Mouse (Mus musculus): Measurements from ENCODE around the gene Tbc1d10b. TPM values are rescaled to one million over a fixed set of nuclear protein-coding genes. Genes with fewer than 3 reads are reported as not detected.

Tbc1d10b gene
- 17.3 and 19.1 TPM in 2 replicates for polyA plus RNA-seq (2015; fragmentation: Nextera tagmentation; extraction: Ambion mirVana)

GRCm38 (mm10) chr7:127208295-127208552 lies at the start of gene Tbc1d10b:
Gene Tbc1d10b (minus strand): TSS chr7:127208468.

GRCm38 (mm10) chr7:127243870-127244657 lies 35.8 kb upstream of the Tbc1d10b start, which contains the start of gene Zfp771:
Gene Zfp771 (plus strand): TSS chr7:127244274.

GRCm38 (mm10) chr7:127232622-127233367 lies 24.5 kb upstream of the Tbc1d10b start, which contains the start of the genes Zfp553 and Sept1:
Gene Zfp553 (plus strand): TSS chr7:127233061.
Gene Sept1 (minus strand): TSS chr7:127233130.

GRCm38 (mm10) chr7:127208553-127209438 lies 528 bp upstream of the Tbc1d10b start, which contains the start of gene Mylpf:
Gene Mylpf (plus strand): TSS chr7:127208890.

GRCm38 (mm10) chr7:127195544-127196295 lies 12.5 kb downstream of the Tbc1d10b start, which contains the start of gene Cd2bp2:
Gene Cd2bp2 (minus strand): TSS chr7:127196050.

Other genes starting within 250 kb of the Tbc1d10b start
- gene Cdipt, start 232.6 kb downstream of the Tbc1d10b start, polyA plus RNA-seq (2015; fragmentation: Nextera tagmentation; extraction: Ambion mirVana) = 45.2 and 57.4 TPM in 2 replicates
- gene Cdiptos, start 232.4 kb downstream of the Tbc1d10b start, polyA plus RNA-seq (2015; fragmentation: Nextera tagmentation; extraction: Ambion mirVana) = 1.2 and 1.6 TPM in 2 replicates
- gene Mvp, start 193.8 kb downstream of the Tbc1d10b start, polyA plus RNA-seq (2015; fragmentation: Nextera tagmentation; extraction: Ambion mirVana) = 13.8 and 18.8 TPM in 2 replicates
- gene Pagr1b, start 192.0 kb downstream of the Tbc1d10b start, polyA plus RNA-seq (2015; fragmentation: Nextera tagmentation; extraction: Ambion mirVana) = not detected in 2 replicates
- gene Pagr1a, start 191.1 kb downstream of the Tbc1d10b start, polyA plus RNA-seq (2015; fragmentation: Nextera tagmentation; extraction: Ambion mirVana) = 37.2 and 37.9 TPM in 2 replicates
- gene Gm42742, start 187.4 kb downstream of the Tbc1d10b start, polyA plus RNA-seq (2015; fragmentation: Nextera tagmentation; extraction: Ambion mirVana) = 9.2 and 17.4 TPM in 2 replicates
- gene Prrt2, start 187.3 kb downstream of the Tbc1d10b start, polyA plus RNA-seq (2015; fragmentation: Nextera tagmentation; extraction: Ambion mirVana) = 3.0 and 4.0 TPM in 2 replicates
- 21.3 and 26.0 TPM in 2 replicates for gene Maz, start 181.4 kb downstream of the Tbc1d10b start, polyA plus RNA-seq (2015; fragmentation: Nextera tagmentation; extraction: Ambion mirVana)
- gene Kif22, start 166.0 kb downstream of the Tbc1d10b start, polyA plus RNA-seq (2015; fragmentation: Nextera tagmentation; extraction: Ambion mirVana) = 20.9 and 23.2 TPM in 2 replicates
- not detected in 2 replicates for gene Zg16, start 121.1 kb downstream of the Tbc1d10b start, polyA plus RNA-seq (2015; fragmentation: Nextera tagmentation; extraction: Ambion mirVana)
- gene AI467606, start 117.1 kb downstream of the Tbc1d10b start, polyA plus RNA-seq (2015; fragmentation: Nextera tagmentation; extraction: Ambion mirVana) = 2.4 and 2.7 TPM in 2 replicates
- 5.4 and 5.8 TPM in 2 replicates for gene Qprt, start 86.2 kb downstream of the Tbc1d10b start, polyA plus RNA-seq (2015; fragmentation: Nextera tagmentation; extraction: Ambion mirVana)
- gene Spn, start 70.6 kb downstream of the Tbc1d10b start, polyA plus RNA-seq (2015; fragmentation: Nextera tagmentation; extraction: Ambion mirVana) = 0.22 and 0.63 TPM in 2 replicates
- 22.0 and 23.9 TPM in 2 replicates for gene Cd2bp2, start 12.4 kb downstream of the Tbc1d10b start, polyA plus RNA-seq (2015; fragmentation: Nextera tagmentation; extraction: Ambion mirVana)
- gene Mylpf, start 422 bp upstream of the Tbc1d10b start, polyA plus RNA-seq (2015; fragmentation: Nextera tagmentation; extraction: Ambion mirVana) = 16,282 and 17,335 TPM in 2 replicates
- gene Zfp553, start 24.6 kb upstream of the Tbc1d10b start, polyA plus RNA-seq (2015; fragmentation: Nextera tagmentation; extraction: Ambion mirVana) = 8.7 and 9.9 TPM in 2 replicates
- gene Sept1, start 24.7 kb upstream of the Tbc1d10b start, polyA plus RNA-seq (2015; fragmentation: Nextera tagmentation; extraction: Ambion mirVana) = 8.5 and 9.1 TPM in 2 replicates
- gene Zfp771, start 35.8 kb upstream of the Tbc1d10b start, polyA plus RNA-seq (2015; fragmentation: Nextera tagmentation; extraction: Ambion mirVana) = 31.2 and 37.1 TPM in 2 replicates
- gene Dctpp1, start 52.2 kb upstream of the Tbc1d10b start, polyA plus RNA-seq (2015; fragmentation: Nextera tagmentation; extraction: Ambion mirVana) = 56.2 and 58.8 TPM in 2 replicates
- gene Sephs2, start 65.6 kb upstream of the Tbc1d10b start, polyA plus RNA-seq (2015; fragmentation: Nextera tagmentation; extraction: Ambion mirVana) = 36.9 and 48.8 TPM in 2 replicates
- 1.9 TPM in 2 replicates for gene Itgal, start 87.8 kb upstream of the Tbc1d10b start, polyA plus RNA-seq (2015; fragmentation: Nextera tagmentation; extraction: Ambion mirVana)
- 13.9 and 16.4 TPM in 2 replicates for gene Zfp768, start 137.1 kb upstream of the Tbc1d10b start, polyA plus RNA-seq (2015; fragmentation: Nextera tagmentation; extraction: Ambion mirVana)
- gene Zfp747, start 167.6 kb upstream of the Tbc1d10b start, polyA plus RNA-seq (2015; fragmentation: Nextera tagmentation; extraction: Ambion mirVana) = 3.9 and 4.4 TPM in 2 replicates
- 3.4 and 3.8 TPM in 2 replicates for gene 9130019O22Rik, start 178.7 kb upstream of the Tbc1d10b start, polyA plus RNA-seq (2015; fragmentation: Nextera tagmentation; extraction: Ambion mirVana)
- 4.1 and 4.8 TPM in 2 replicates for gene E430018J23Rik, start 185.2 kb upstream of the Tbc1d10b start, polyA plus RNA-seq (2015; fragmentation: Nextera tagmentation; extraction: Ambion mirVana)
- 3.1 and 3.4 TPM in 2 replicates for gene Zfp764, start 198.4 kb upstream of the Tbc1d10b start, polyA plus RNA-seq (2015; fragmentation: Nextera tagmentation; extraction: Ambion mirVana)
- 9.9 and 13.0 TPM in 2 replicates for gene Zfp688, start 213.6 kb upstream of the Tbc1d10b start, polyA plus RNA-seq (2015; fragmentation: Nextera tagmentation; extraction: Ambion mirVana)
- gene Zfp689, start 240.7 kb upstream of the Tbc1d10b start, polyA plus RNA-seq (2015; fragmentation: Nextera tagmentation; extraction: Ambion mirVana) = 2.4 and 2.6 TPM in 2 replicates